ENCODE assay signal across 23 mouse cellular contexts in genomic region chr14:81685691-81686090, GRCm38 (mm10).
DNase-seq lines count a peak whose midpoint lies in the region; ATAC-seq and TF ChIP-seq lines count a peak whose summit lies in the region.
"Had no signal": no experiment of that assay in that cellular context is flagged by ENCODE, and none has a peak within 500 bp of the region (broad histone marks: within the 10 kb centered on the region; RNA-seq: fewer than 3 reads in every experiment).

No protein-coding gene starts in this region.

- no peak overlapping the region for H3K9ac ChIP-seq in forebrain, embryonic 11.5 days (ENCODE audit: low read length)
- no peak overlapping the region for H3K9ac ChIP-seq in forebrain, postnatal 0 days
- no peak overlapping the region for H3K9ac ChIP-seq in midbrain, embryonic 12.5 days (replicated peaks)
- H3K9ac ChIP-seq: embryonic facial prominence, embryonic 12.5 days; kidney, embryonic 15.5 days; limb, embryonic 12.5 days; liver, embryonic 12.5 days had no signal

- no peak overlapping the region for H3K4me2 ChIP-seq in forebrain, embryonic 11.5 days (ENCODE audit: low read depth, low read length, severe bottlenecking)
- H3K4me2 ChIP-seq in forebrain, postnatal 0 days (ENCODE audit: low read depth) = no peak overlapping the region
- H3K4me2 ChIP-seq in midbrain, embryonic 12.5 days (replicated peaks) = no peak overlapping the region
- H3K4me2 ChIP-seq: embryonic facial prominence, embryonic 12.5 days; kidney, embryonic 15.5 days; limb, embryonic 12.5 days; liver, embryonic 12.5 days had no signal

- H3K27me3 ChIP-seq in forebrain, embryonic 11.5 days (ENCODE audit: control insufficient read depth, insufficient read depth, low read length) = no peaks in the 10 kb centered on the region
- H3K27me3 ChIP-seq in forebrain, postnatal 0 days (ENCODE audit: insufficient read depth, low read length) = no peaks in the 10 kb centered on the region
- no peaks in the 10 kb centered on the region for H3K27me3 ChIP-seq in midbrain, embryonic 12.5 days
- no peaks in the 10 kb centered on the region for H3K27me3 ChIP-seq in midbrain, embryonic 10.5 days (ENCODE audit: low read depth, poor library complexity, severe bottlenecking)
- H3K27me3 ChIP-seq: embryonic facial prominence, embryonic 12.5 days; kidney, embryonic 15.5 days; limb, embryonic 12.5 days; liver, embryonic 12.5 days; megakaryocyte, embryonic 14.5 days; Patski had no signal

- H3K36me3 ChIP-seq in forebrain, embryonic 11.5 days (ENCODE audit: control insufficient read depth, insufficient read depth, low read length) = no peaks in the 10 kb centered on the region
- no peaks in the 10 kb centered on the region for H3K36me3 ChIP-seq in forebrain, postnatal 0 days (ENCODE audit: insufficient read depth)
- H3K36me3 ChIP-seq in midbrain, embryonic 12.5 days = no peaks in the 10 kb centered on the region
- H3K36me3 ChIP-seq in midbrain, embryonic 10.5 days = no peaks in the 10 kb centered on the region
- H3K36me3 ChIP-seq: embryonic facial prominence, embryonic 12.5 days; kidney, embryonic 15.5 days; limb, embryonic 12.5 days; liver, embryonic 12.5 days had no signal

- DNase-seq in forebrain, embryonic 11.5 days (ENCODE audit: low spot score) = no peak
- DNase-seq in forebrain, postnatal 0 days = no peak
- DNase-seq in midbrain, embryonic 10.5 days (ENCODE audit: low spot score) = no peak
- DNase-seq in mesoderm, embryonic 11.5 days (ENCODE audit: low read depth, low spot score) = peak; percentile 53
- DNase-seq in retina, embryonic 14.5 days (ENCODE audit: low spot score) = peak; percentile 16
- no peak for DNase-seq in cerebellum, postnatal 10 days
- DNase-seq in kidney, postnatal 14 days = no peak
- DNase-seq: adrenal gland, postnatal 14 days; cerebellum, adult 11 months; cerebellum, postnatal 36 days; gastrocnemius, postnatal 36 days; lung, adult 2 months; right cerebral cortex, postnatal 25 days had no signal

- no peaks in the 10 kb centered on the region for H3K4me1 ChIP-seq in forebrain, embryonic 11.5 days (replicated peaks; ENCODE audit: control insufficient read depth, insufficient read depth, low read length)
- no peaks in the 10 kb centered on the region for H3K4me1 ChIP-seq in forebrain, postnatal 0 days (ENCODE audit: insufficient read depth)
- no peaks in the 10 kb centered on the region for H3K4me1 ChIP-seq in midbrain, embryonic 12.5 days
- no peaks in the 10 kb centered on the region for H3K4me1 ChIP-seq in midbrain, embryonic 10.5 days
- H3K4me1 ChIP-seq: embryonic facial prominence, embryonic 12.5 days; kidney, embryonic 15.5 days; limb, embryonic 12.5 days; liver, embryonic 12.5 days; megakaryocyte, embryonic 14.5 days had no signal

- ATAC-seq in forebrain, embryonic 11.5 days (replicated peaks; ENCODE audit: low FRiP score) = peak; percentile 86
- ATAC-seq in forebrain, postnatal 0 days = no peak
- ATAC-seq in midbrain, embryonic 12.5 days (ENCODE audit: low FRiP score, low read depth) = peak; percentile 82
- ATAC-seq: CD4-positive, CD25-positive, alpha-beta regulatory T cell, adult 4 months; intestine, embryonic 16.5 days; liver, embryonic 12.5 days; Patski had no signal

- TF ChIP-seq CTCF in forebrain, postnatal 0 days (IDR thresholded peaks at IDR 0.05; ENCODE audit: low read depth) = no peak

- H3K4me3 ChIP-seq in forebrain, embryonic 11.5 days (ENCODE audit: low read depth, low read length) = no peak overlapping the region
- H3K4me3 ChIP-seq in forebrain, postnatal 0 days (ENCODE audit: low read depth, low read length) = no peak overlapping the region
- no peak overlapping the region for H3K4me3 ChIP-seq in midbrain, embryonic 12.5 days
- H3K4me3 ChIP-seq in midbrain, embryonic 10.5 days = no peak overlapping the region
- H3K4me3 ChIP-seq: embryonic facial prominence, embryonic 12.5 days; erythroblast, embryonic 14.5 days; kidney, embryonic 15.5 days; limb, embryonic 12.5 days; liver, embryonic 12.5 days; megakaryocyte, embryonic 14.5 days had no signal

- no peak overlapping the region for H3K27ac ChIP-seq in forebrain, embryonic 11.5 days (ENCODE audit: low read depth, low read length)
- no peak overlapping the region for H3K27ac ChIP-seq in forebrain, postnatal 0 days (ENCODE audit: low read depth, low read length)
- no peak overlapping the region for H3K27ac ChIP-seq in midbrain, embryonic 12.5 days (replicated peaks)
- H3K27ac ChIP-seq in midbrain, embryonic 10.5 days (replicated peaks) = no peak overlapping the region
- H3K27ac ChIP-seq: embryonic facial prominence, embryonic 12.5 days; kidney, embryonic 15.5 days; limb, embryonic 12.5 days; liver, embryonic 12.5 days had no signal

- no peaks in the 10 kb centered on the region for H3K9me3 ChIP-seq in forebrain, embryonic 11.5 days (ENCODE audit: control insufficient read depth, low read length)
- no peaks in the 10 kb centered on the region for H3K9me3 ChIP-seq in forebrain, postnatal 0 days (ENCODE audit: low read length)
- H3K9me3 ChIP-seq in midbrain, embryonic 12.5 days = no peaks in the 10 kb centered on the region
- no peaks in the 10 kb centered on the region for H3K9me3 ChIP-seq in midbrain, embryonic 10.5 days (replicated peaks)
- H3K9me3 ChIP-seq: embryonic facial prominence, embryonic 12.5 days; kidney, embryonic 15.5 days; limb, embryonic 12.5 days; liver, embryonic 12.5 days; megakaryocyte, embryonic 14.5 days had no signal

- WGBS in forebrain, embryonic 11.5 days = 21% methylated on average over 5 of the region's 5 CpGs
- WGBS in forebrain, postnatal 0 days = 15% methylated on average over 5 of the region's 5 CpGs
- WGBS in midbrain, embryonic 12.5 days = 37% methylated on average over 5 of the region's 5 CpGs
- WGBS in midbrain, embryonic 10.5 days = 63% methylated on average over 5 of the region's 5 CpGs

Comparison
In these comparisons a context has a peak if more than half of its experiments do, and no peak if none do; other contexts are left out.
1. DNase-seq: peak in mesoderm, embryonic 11.5 days (single experiment) and retina, embryonic 14.5 days (single experiment); none in forebrain, embryonic 11.5 days (single experiment), forebrain, postnatal 0 days (single experiment), midbrain, embryonic 10.5 days (single experiment), cerebellum, postnatal 10 days (0 of 2) and kidney, postnatal 14 days (single experiment).